In the genomic region with DNA sequence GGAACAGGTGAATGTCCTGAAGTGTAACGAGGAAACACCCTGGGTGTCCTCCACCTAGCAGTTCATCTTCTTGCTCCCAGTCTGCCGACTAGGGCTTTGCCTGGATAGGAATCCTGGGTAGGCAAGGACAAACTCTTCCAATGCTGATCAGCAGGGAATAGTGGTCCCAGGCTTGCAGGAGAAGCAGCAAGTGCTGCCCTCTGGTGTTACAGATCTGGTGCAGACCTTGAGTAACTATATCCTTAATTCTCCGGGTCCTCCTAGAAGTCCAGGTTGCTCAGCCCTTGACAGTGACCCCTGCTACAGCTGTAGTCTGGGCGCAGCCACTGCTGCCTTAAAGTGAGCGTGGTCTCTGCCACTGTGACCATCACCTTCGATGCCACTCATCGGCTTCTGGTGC, we compare ENCODE assay signal across 8 mouse cellular contexts. TPM values are rescaled to one million over a fixed set of nuclear protein-coding genes. Genes with fewer than 3 reads are reported as not detected.
DNase-seq lines count a peak whose midpoint lies in the region; ATAC-seq and TF ChIP-seq lines count a peak whose summit lies in the region.

No protein-coding gene starts in this region.

- no peak for ATAC-seq in heart, embryonic 12.5 days (ENCODE audit: insufficient number of reproducible peaks, low FRiP score)
- peak; percentile 60 for ATAC-seq in forebrain, embryonic 11.5 days (replicated peaks; ENCODE audit: low FRiP score)
- peak; percentile 76 for ATAC-seq in hindbrain, embryonic 16.5 days

- H3K4me3 ChIP-seq in heart, embryonic 12.5 days, result no peak overlapping the region
- no peak overlapping the region for H3K4me3 ChIP-seq in bone marrow macrophage, adult 2 months (ENCODE audit: insufficient read depth, low read length)
- H3K4me3 ChIP-seq in forebrain, embryonic 11.5 days (ENCODE audit: low read depth, low read length), result no peak overlapping the region
- no peak overlapping the region for H3K4me3 ChIP-seq in hindbrain, embryonic 16.5 days (ENCODE audit: low read length)

- WGBS in heart, embryonic 12.5 days, result 27% methylated on average over 7 of the region's 7 CpGs
- WGBS in forebrain, embryonic 11.5 days, result 25% methylated on average over 7 of the region's 7 CpGs
- 26% methylated on average over 7 of the region's 7 CpGs for WGBS in hindbrain, embryonic 16.5 days

- peak; percentile 49; the same call in 1 of the 2 replicates for TF ChIP-seq CTCF in bone marrow macrophage, adult 2 months (IDR thresholded peaks at IDR 0.05; ENCODE audit: low read depth, low read length)

- peaks cover 23% of the 10 kb centered on the region for H3K27me3 ChIP-seq in heart, embryonic 12.5 days (replicated peaks)
- no peaks in the 10 kb centered on the region for H3K27me3 ChIP-seq in forebrain, embryonic 11.5 days (ENCODE audit: control insufficient read depth, insufficient read depth, low read length)
- no peaks in the 10 kb centered on the region for H3K27me3 ChIP-seq in hindbrain, embryonic 16.5 days (replicated peaks; ENCODE audit: control insufficient read depth, insufficient read depth, low read length)

- intact Hi-C loops in left cerebral cortex, postnatal 4 days (cut with DNase I), result loop anchor here (5.0 to 10.0 kb wide), 2 partner anchors 78 to 95 kb away; no protein-coding TSS in a partner anchor

- H3K9ac ChIP-seq in heart, embryonic 12.5 days, result no peak overlapping the region
- no peak overlapping the region for H3K9ac ChIP-seq in forebrain, embryonic 11.5 days (ENCODE audit: low read length)
- 0 out of 2 replicates have a peak overlapping the region, but pooled peaks have one; percentile 22 for H3K9ac ChIP-seq in hindbrain, embryonic 16.5 days (ENCODE audit: low read depth, low read length)

- H3K4me2 ChIP-seq in heart, embryonic 12.5 days, result no peak overlapping the region
- H3K4me2 ChIP-seq in forebrain, embryonic 11.5 days (ENCODE audit: low read depth, low read length, severe bottlenecking), result no peak overlapping the region
- H3K4me2 ChIP-seq in hindbrain, embryonic 16.5 days (ENCODE audit: low read length), result no peak overlapping the region

- DNase-seq in heart, adult 18-20 months, result peak; percentile 54 to 74
- peak; percentile 73 for DNase-seq in forebrain, embryonic 11.5 days (ENCODE audit: low spot score)
- DNase-seq in left cerebral cortex, postnatal 4 days, result peak; percentile 76
- DNase-seq in neural tube, embryonic 10.5 days (ENCODE audit: extremely low spot score, low spot score), result peak; percentile 67
- DNase-seq in spleen, postnatal 10 days (ENCODE audit: low spot score in 2 of 2), result no peak

- TF ChIP-seq POLR2A in bone marrow macrophage, adult 2 months (IDR thresholded peaks at IDR 0.05; ENCODE audit: borderline replicate concordance, low read depth, low read length), result no peak

- no peaks in the 10 kb centered on the region for H3K36me3 ChIP-seq in heart, embryonic 12.5 days
- H3K36me3 ChIP-seq in forebrain, embryonic 11.5 days (ENCODE audit: control insufficient read depth, insufficient read depth, low read length), result no peaks in the 10 kb centered on the region
- no peaks in the 10 kb centered on the region for H3K36me3 ChIP-seq in hindbrain, embryonic 16.5 days (ENCODE audit: control insufficient read depth, insufficient read depth, low read length)

- no peak overlapping the region for H3K27ac ChIP-seq in heart, embryonic 12.5 days (ENCODE audit: poor library complexity, severe bottlenecking)
- H3K27ac ChIP-seq in bone marrow macrophage, adult 2 months (ENCODE audit: insufficient read depth, low read depth, low read length), result no peak overlapping the region
- no peak overlapping the region for H3K27ac ChIP-seq in forebrain, embryonic 11.5 days (ENCODE audit: low read depth, low read length)
- H3K27ac ChIP-seq in hindbrain, embryonic 16.5 days (ENCODE audit: low read depth, low read length), result no peak overlapping the region

- H3K9me3 ChIP-seq in heart, embryonic 12.5 days (replicated peaks), result no peaks in the 10 kb centered on the region
- no peaks in the 10 kb centered on the region for H3K9me3 ChIP-seq in forebrain, embryonic 11.5 days (ENCODE audit: control insufficient read depth, low read length)
- no peaks in the 10 kb centered on the region for H3K9me3 ChIP-seq in hindbrain, embryonic 16.5 days (ENCODE audit: control insufficient read depth, low read length)

- no peaks in the 10 kb centered on the region for H3K4me1 ChIP-seq in heart, embryonic 12.5 days (replicated peaks)
- H3K4me1 ChIP-seq in bone marrow macrophage, adult 2 months (ENCODE audit: control insufficient read depth, insufficient read depth, low read length), result no peaks in the 10 kb centered on the region
- H3K4me1 ChIP-seq in forebrain, embryonic 11.5 days (replicated peaks; ENCODE audit: control insufficient read depth, insufficient read depth, low read length), result no peaks in the 10 kb centered on the region
- H3K4me1 ChIP-seq in hindbrain, embryonic 16.5 days (ENCODE audit: control insufficient read depth, insufficient read depth, low read depth, low read length), result no peaks in the 10 kb centered on the region

RNA-seq across cellular contexts. Expression of a gene that starts 12.7 kb away (rescaled TPM):
- total RNA-seq in heart, adult 18-20 months (2021), result 10 to 100 TPM; 13.6 to 16.2 TPM
- 2.7 and 3.4 TPM in 2 replicates for polyA plus RNA-seq in heart, embryonic 12.5 days (2016; fragmentation: Nextera tagmentation; extraction: Ambion mirVana)
- polyA plus RNA-seq in bone marrow macrophage, adult 2 months (2012; ENCODE audit: insufficient read depth, insufficient read length, missing spikeins), result 4.6 and 8.9 TPM in 2 replicates
- 6.3 and 6.7 TPM in 2 replicates for polyA plus RNA-seq in forebrain, embryonic 11.5 days (2014; fragmentation: Nextera tagmentation; extraction: Ambion mirVana)
- 3.8 and 6.8 TPM in 2 replicates for polyA plus RNA-seq in hindbrain, embryonic 16.5 days (2015; fragmentation: Nextera tagmentation; extraction: Ambion mirVana)
- total RNA-seq in left cerebral cortex, postnatal 4 days (2021), result 1 to 10 TPM; 5.4 to 6.5 TPM

RNA-seq across cellular contexts. Expression of a gene that starts 13.0 kb away (rescaled TPM):
- total RNA-seq in heart, adult 18-20 months (2021), result under 1 TPM; 0.51 to 0.92 TPM
- polyA plus RNA-seq in heart, embryonic 12.5 days (2016; fragmentation: Nextera tagmentation; extraction: Ambion mirVana), result 0.08 TPM in 1 of 2 replicates, not detected in the other
- polyA plus RNA-seq in bone marrow macrophage, adult 2 months (2012; ENCODE audit: insufficient read depth, insufficient read length, missing spikeins), result not detected in 2 replicates
- 0.16 and 0.36 TPM in 2 replicates for polyA plus RNA-seq in forebrain, embryonic 11.5 days (2014; fragmentation: Nextera tagmentation; extraction: Ambion mirVana)
- polyA plus RNA-seq in hindbrain, embryonic 16.5 days (2015; fragmentation: Nextera tagmentation; extraction: Ambion mirVana), result 2.9 and 3.0 TPM in 2 replicates
- total RNA-seq in left cerebral cortex, postnatal 4 days (2021), result 10 to 100 TPM; 53.9 to 59.5 TPM

RNA-seq across cellular contexts. Expression of a gene that starts 48.2 kb away (rescaled TPM):
- total RNA-seq in heart, adult 18-20 months (2021), result 10 to 100 TPM in 1 of 2 experiments, 1 to 10 TPM in 1; 8.8 to 11.3 TPM
- polyA plus RNA-seq in heart, embryonic 12.5 days (2016; fragmentation: Nextera tagmentation; extraction: Ambion mirVana), result 8.0 and 9.2 TPM in 2 replicates
- polyA plus RNA-seq in bone marrow macrophage, adult 2 months (2012; ENCODE audit: insufficient read depth, insufficient read length, missing spikeins), result 11.4 and 13.0 TPM in 2 replicates
- polyA plus RNA-seq in forebrain, embryonic 11.5 days (2014; fragmentation: Nextera tagmentation; extraction: Ambion mirVana), result 3.6 and 4.2 TPM in 2 replicates
- polyA plus RNA-seq in hindbrain, embryonic 16.5 days (2015; fragmentation: Nextera tagmentation; extraction: Ambion mirVana), result 5.6 and 6.4 TPM in 2 replicates
- total RNA-seq in left cerebral cortex, postnatal 4 days (2021), result 1 to 10 TPM; 6.2 to 6.7 TPM

Comparison
In these comparisons a context has a peak if more than half of its experiments do, and no peak if none do; other contexts are left out.
1. DNase-seq: peak in heart, adult 18-20 months (2 of 2), forebrain, embryonic 11.5 days (single experiment), left cerebral cortex, postnatal 4 days (single experiment) and neural tube, embryonic 10.5 days (single experiment); none in spleen, postnatal 10 days (0 of 2).